Comparison of ENCODE assay signal across 8 mouse cellular contexts in the genomic region with DNA sequence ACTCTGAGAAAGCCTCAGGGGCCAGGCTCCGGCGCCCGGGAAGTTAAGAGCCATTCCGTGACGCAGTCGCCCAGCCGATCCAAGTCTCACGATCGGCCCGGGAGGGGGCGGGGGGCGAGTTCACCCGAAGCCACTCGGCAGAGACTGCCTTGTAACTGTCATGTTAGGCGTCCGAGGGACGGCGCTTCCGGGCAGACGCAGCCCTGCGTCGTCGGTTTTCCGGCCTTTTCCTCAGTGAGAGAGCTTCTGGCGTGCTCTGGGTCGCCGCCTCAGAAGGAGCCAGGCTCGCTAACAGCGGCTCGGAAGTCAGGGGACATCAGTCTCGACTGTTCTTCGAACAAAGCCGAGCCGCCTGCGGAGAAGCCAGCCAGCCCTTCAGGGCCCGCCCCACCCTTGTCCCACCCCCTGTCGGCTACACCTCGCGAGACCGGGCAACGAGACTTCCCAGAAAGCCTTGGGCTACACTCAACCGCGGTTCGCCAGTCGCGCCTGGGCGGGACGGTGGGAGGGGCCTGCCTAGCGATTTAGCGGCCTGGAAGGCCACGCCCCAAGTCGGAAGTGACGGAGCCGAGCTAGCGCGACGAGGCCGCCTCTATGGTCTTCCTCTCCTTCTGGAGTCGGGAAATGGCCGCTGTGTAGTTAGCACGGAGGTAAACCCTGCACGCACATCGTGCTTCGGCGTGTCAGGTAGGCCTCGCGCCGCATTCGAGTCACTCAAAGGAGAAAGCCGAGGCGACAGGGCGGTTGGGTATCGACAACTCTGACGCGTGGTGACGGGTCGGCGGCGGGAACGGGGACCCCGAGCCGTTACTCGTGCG. TPM values are rescaled to one million over a fixed set of nuclear protein-coding genes. Genes with fewer than 3 reads are reported as not detected.
DNase-seq lines count a peak whose midpoint lies in the region; ATAC-seq lines count a peak whose summit lies in the region.

A gene (plus strand): TSS at position 552 of the 818 bp plus-strand sequence.

- H3K4me3 ChIP-seq in brown adipose tissue, adult 24 weeks (ENCODE audit: insufficient read depth, low read depth, low read length) = peak within 1 kb of the TSS; percentile 87
- H3K4me3 ChIP-seq in heart, embryonic 13.5 days = peak within 1 kb of the TSS; percentile 88
- H3K4me3 ChIP-seq in liver, embryonic 12.5 days = peak within 1 kb of the TSS; percentile 91
- H3K4me3 ChIP-seq in stomach, embryonic 15.5 days (replicated peaks) = peak within 1 kb of the TSS; percentile 77

- peak within 1 kb of the TSS; percentile 99 for H3K27ac ChIP-seq in brown adipose tissue, adult 24 weeks (replicated peaks; ENCODE audit: low read depth, low read length)
- peak within 1 kb of the TSS; percentile 100 for H3K27ac ChIP-seq in heart, embryonic 13.5 days (replicated peaks)
- H3K27ac ChIP-seq in liver, embryonic 12.5 days = peak within 1 kb of the TSS; percentile 100
- peak within 1 kb of the TSS; percentile 100 for H3K27ac ChIP-seq in stomach, embryonic 15.5 days

- peak within 1 kb of the TSS; percentile 84 for H3K4me2 ChIP-seq in heart, embryonic 13.5 days
- H3K4me2 ChIP-seq in liver, embryonic 12.5 days = peak within 1 kb of the TSS; percentile 87
- peak within 1 kb of the TSS; percentile 56 for H3K4me2 ChIP-seq in stomach, embryonic 15.5 days

- H3K9me3 ChIP-seq in heart, embryonic 13.5 days = no peaks in the 10 kb centered on the region
- H3K9me3 ChIP-seq in liver, embryonic 12.5 days (replicated peaks) = no peaks in the 10 kb centered on the region
- H3K9me3 ChIP-seq in stomach, embryonic 15.5 days = no peaks in the 10 kb centered on the region

- H3K4me1 ChIP-seq in brown adipose tissue, adult 24 weeks (ENCODE audit: control insufficient read depth, insufficient read depth, insufficient read length, low read length) = peaks cover 2% of the 10 kb centered on the region; the same call in 1 of the 2 replicates
- peaks cover 39% of the 10 kb centered on the region for H3K4me1 ChIP-seq in heart, embryonic 13.5 days
- peaks cover 44% of the 10 kb centered on the region for H3K4me1 ChIP-seq in liver, embryonic 12.5 days
- peaks cover 10% of the 10 kb centered on the region; the same call in 1 of the 2 replicates for H3K4me1 ChIP-seq in stomach, embryonic 15.5 days

- no peaks in the 10 kb centered on the region for H3K27me3 ChIP-seq in heart, embryonic 13.5 days (replicated peaks)
- H3K27me3 ChIP-seq in liver, embryonic 12.5 days (replicated peaks) = no peaks in the 10 kb centered on the region
- H3K27me3 ChIP-seq in stomach, embryonic 15.5 days (replicated peaks) = no peaks in the 10 kb centered on the region

- DNase-seq in CD4-positive, CD25-positive, alpha-beta regulatory T cell, adult 2 months (ENCODE audit: low read depth, low spot score) = peak; percentile 100
- peak; percentile 45 for DNase-seq in fat pad, adult 2 months (ENCODE audit: extremely low read depth, low read depth, low spot score)
- peak; percentile 100 for DNase-seq in kidney, postnatal 10 days
- DNase-seq in natural killer cell, adult 2 months (ENCODE audit: low spot score in 2 of 2) = peak; percentile 100

- peak; percentile 98 for ATAC-seq in heart, embryonic 13.5 days (ENCODE audit: extremely low read depth, insufficient number of reproducible peaks, low FRiP score, low TSS enrichment)
- peak; percentile 97 for ATAC-seq in liver, embryonic 12.5 days
- peak; percentile 99 for ATAC-seq in stomach, embryonic 15.5 days (ENCODE audit: insufficient read depth, low FRiP score, low read depth)

- under 1% methylated on average over 84 of the region's 84 CpGs for WGBS in heart, embryonic 13.5 days
- WGBS in liver, embryonic 12.5 days (ENCODE audit: insufficient replicate concordance) = under 1% methylated on average over 84 of the region's 84 CpGs
- WGBS in stomach, embryonic 15.5 days = under 1% methylated on average over 84 of the region's 84 CpGs

- 0 out of 2 replicates have a peak, but pooled peaks cover 12% of the 10 kb centered on the region for H3K36me3 ChIP-seq in heart, embryonic 13.5 days
- H3K36me3 ChIP-seq in liver, embryonic 12.5 days = peaks cover 3% of the 10 kb centered on the region; the same call in 1 of the 2 replicates
- H3K36me3 ChIP-seq in stomach, embryonic 15.5 days = no peaks in the 10 kb centered on the region

- peak within 1 kb of the TSS; percentile 95 for H3K9ac ChIP-seq in heart, embryonic 13.5 days
- peak within 1 kb of the TSS; percentile 96 for H3K9ac ChIP-seq in liver, embryonic 12.5 days
- H3K9ac ChIP-seq in stomach, embryonic 15.5 days = peak within 1 kb of the TSS; percentile 90

RNA-seq across cellular contexts. Expression of the gene that starts here (rescaled TPM):
- polyA plus RNA-seq in brown adipose tissue, adult 24 weeks (2012; ENCODE audit: insufficient read depth, insufficient read length, missing spikeins) = 25.9 and 34.2 TPM in 2 replicates
- polyA plus RNA-seq in heart, embryonic 13.5 days (2015; fragmentation: Nextera tagmentation; extraction: Ambion mirVana) = 71.9 and 76.9 TPM in 2 replicates
- polyA plus RNA-seq in liver, embryonic 12.5 days (2016; fragmentation: Nextera tagmentation; extraction: Ambion mirVana) = 79.3 and 80.4 TPM in 2 replicates
- polyA plus RNA-seq in stomach, embryonic 15.5 days (2015; fragmentation: Nextera tagmentation; extraction: Ambion mirVana) = 112 and 113 TPM in 2 replicates

Comparison
In these comparisons a context has a peak if more than half of its experiments do, and no peak if none do; other contexts are left out.
1. Peak in every context shown above with its lines: DNase-seq, ATAC-seq, H3K4me3 ChIP-seq and H3K27ac ChIP-seq.
2. DNase-seq: peak in every context shown above with its lines; median percentile 100 in CD4-positive, CD25-positive, alpha-beta regulatory T cell, adult 2 months; 100 in kidney, postnatal 10 days; 100 in natural killer cell, adult 2 months; 45 in fat pad, adult 2 months.